Mouse (Mus musculus): ENCODE results near the gene Myo1d.

GRCm38 (mm10) chr11:80815354-80815753, 35.5 kb upstream of the Myo1d start:
- TF ChIP-seq POLR2A (IDR thresholded peaks at IDR 0.05; ENCODE audit: borderline replicate concordance, control insufficient read depth, low read depth, low read length) (no peak), CTCF (IDR thresholded peaks at IDR 0.05; ENCODE audit: control insufficient read depth, insufficient read depth, low read length) (no peak)
